Mouse (Mus musculus) small intestine, adult 10 weeks (tissue): ENCODE results near the gene Tagln2. TPM values are rescaled to one million over a fixed set of nuclear protein-coding genes. Genes with fewer than 3 reads are reported as not detected.

Source experiments
- polyA plus RNA-seq: library from polyadenylated mRNA; stranded (reverse); fragments of 350-450 nt; fragmentation: Illumina TruSeq; extraction: RNeasy Lipid Tissue Mini Kit (QIAGEN cat#74804); gene quantifications from one replicate; pipeline ENCODE4 v1.2.3, GENCODE M21; 2014; ENCODE audit warnings: low replicate concordance

Tagln2 gene
- 38.2 TPM for polyA plus RNA-seq

GRCm38 (mm10) chr1:172499765-172500441 lies at the start of gene Tagln2:
TSS of gene Tagln2 (plus strand) at chr1:172500047.

DNA sequence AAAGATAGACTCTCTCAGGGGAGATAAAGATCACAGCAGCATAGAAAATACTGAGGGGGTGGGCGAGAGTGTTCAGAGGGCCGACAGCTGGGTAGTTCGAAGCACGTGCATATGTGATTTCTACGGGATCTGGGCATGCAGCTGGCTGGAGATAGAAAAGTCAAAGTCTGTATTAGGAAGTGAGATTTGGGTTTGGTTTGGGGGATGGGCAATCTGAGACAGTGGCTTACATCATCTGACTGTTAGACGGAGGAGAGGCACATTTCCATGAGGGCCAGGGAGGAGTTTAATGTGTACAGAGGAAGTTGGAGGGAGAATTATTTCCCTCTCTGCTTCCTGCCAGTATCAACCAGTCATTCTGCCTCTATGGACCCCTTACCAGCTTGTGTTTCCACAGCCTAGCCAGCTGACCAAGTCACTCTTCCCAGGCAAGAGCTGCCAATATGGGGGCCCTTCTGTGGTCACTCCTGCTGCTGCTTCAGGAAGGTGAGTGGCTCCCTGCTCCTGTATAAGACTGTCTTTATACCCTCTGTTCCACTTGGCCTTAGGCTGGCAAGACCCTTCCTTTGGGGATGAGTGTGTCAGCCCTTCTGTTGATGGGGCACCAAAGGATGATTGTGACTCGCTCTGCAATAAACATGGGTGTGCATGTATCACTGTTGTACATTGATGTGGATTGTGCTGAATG lies 24.6 kb upstream of the Tagln2 start, which contains the start of gene Slamf9:
Gene Slamf9 (plus strand): TSS at position 305 of the 688 bp plus-strand sequence.

GRCm38 (mm10) chr1:172481540-172482280 lies 18.1 kb upstream of the Tagln2 start, which contains the start of gene Igsf9:
TSS of gene Igsf9 (plus strand) at chr1:172481788.

DNA sequence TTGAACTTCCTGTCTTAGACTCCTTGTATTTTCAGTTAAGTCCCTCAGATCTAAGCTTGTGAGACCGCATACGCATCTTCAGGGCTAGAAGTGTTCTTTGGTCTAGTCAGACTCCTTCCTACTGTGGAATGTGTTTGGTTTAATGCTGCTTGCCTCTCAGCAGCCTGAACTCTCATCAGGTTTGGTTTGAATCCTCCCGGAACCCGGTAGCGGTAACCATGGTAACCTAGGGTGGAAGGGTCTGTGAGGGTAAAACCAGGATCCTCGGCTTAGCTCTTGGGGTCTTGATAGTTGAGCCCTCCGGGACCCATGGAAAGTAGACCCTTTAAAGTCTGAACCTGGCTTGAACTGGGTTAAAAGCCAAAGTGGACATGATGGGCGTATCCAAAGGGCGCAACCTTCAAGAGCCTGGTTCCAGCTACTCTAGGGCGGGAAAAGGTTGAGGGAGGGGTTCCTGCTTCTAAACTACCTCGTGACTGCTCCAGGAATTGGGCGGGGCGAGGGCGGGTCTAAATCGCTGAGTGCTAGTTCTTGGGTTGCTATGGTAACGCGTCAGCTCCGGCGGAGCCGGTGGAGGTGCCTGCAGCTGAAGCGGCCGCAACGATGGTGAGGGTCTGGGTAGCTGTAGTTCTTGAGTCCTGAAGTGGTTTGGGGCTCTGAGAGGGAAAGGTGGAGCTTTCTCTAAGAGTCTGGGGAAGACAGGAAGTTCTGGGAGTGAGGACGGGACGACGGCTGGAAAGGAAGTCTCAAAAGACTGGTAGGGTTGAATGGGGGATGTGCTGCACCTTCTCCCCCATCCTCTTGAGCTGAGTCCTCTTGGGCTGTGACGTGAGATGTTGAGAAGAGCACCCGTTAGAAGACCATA lies 21.0 kb downstream of the Tagln2 start, which contains the start of gene Cfap45:
Gene Cfap45 (plus strand): TSS at position 226 of the 865 bp plus-strand sequence.

DNA sequence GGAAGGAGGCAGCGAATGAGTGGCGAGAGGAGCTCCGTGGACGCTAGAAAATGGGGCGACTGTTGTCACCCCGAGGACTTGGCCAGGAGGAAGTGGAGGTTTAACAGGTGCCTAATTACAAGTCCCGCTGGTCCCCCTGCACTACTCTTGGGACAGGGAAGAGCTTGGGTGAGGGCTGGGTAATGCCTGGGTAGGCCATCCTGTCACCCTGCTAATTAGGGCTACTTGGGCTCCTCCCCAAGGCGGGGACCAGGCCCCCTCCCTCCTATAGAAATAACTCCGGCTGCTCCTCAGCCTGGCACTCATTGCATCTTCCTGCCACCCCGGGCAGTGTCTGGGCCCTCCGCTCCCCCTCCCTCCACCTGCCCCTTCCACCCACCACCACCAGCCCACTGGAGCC lies 55.8 kb downstream of the Tagln2 start, which contains the start of gene Vsig8:
Gene Vsig8 (plus strand): TSS at position 301 of the 400 bp plus-strand sequence.

Other genes with a start within 250 kb of the Tagln2 start
- gene Atp1a4, start 241.6 kb upstream of the Tagln2 start, polyA plus RNA-seq = not detected
- gene Igsf8, start 238.4 kb upstream of the Tagln2 start, polyA plus RNA-seq = 0.30 TPM
- gene Atp1a2, start 202.0 kb upstream of the Tagln2 start, polyA plus RNA-seq = 3.0 TPM
- not detected for gene Kcnj9, start 170.7 kb upstream of the Tagln2 start, polyA plus RNA-seq
- gene Kcnj10, start 158.8 kb upstream of the Tagln2 start, polyA plus RNA-seq = 3.3 TPM
- gene Pigm, start 123.5 kb upstream of the Tagln2 start, polyA plus RNA-seq = 25.7 TPM
- gene Slamf9, start 24.7 kb upstream of the Tagln2 start, polyA plus RNA-seq = 0.67 TPM
- 3.3 TPM for gene Igsf9, start 18.3 kb upstream of the Tagln2 start, polyA plus RNA-seq
- gene Cfap45, start 20.8 kb downstream of the Tagln2 start, polyA plus RNA-seq = not detected
- gene Vsig8, start 55.9 kb downstream of the Tagln2 start, polyA plus RNA-seq = not detected
- 2.0 TPM for gene Slamf8, start 90.5 kb downstream of the Tagln2 start, polyA plus RNA-seq
- gene Fcrl6, start 102.5 kb downstream of the Tagln2 start, polyA plus RNA-seq = not detected
- 2.3 TPM for gene Dusp23, start 132.9 kb downstream of the Tagln2 start, polyA plus RNA-seq
- 4.2 TPM for gene Crp, start 198.0 kb downstream of the Tagln2 start, polyA plus RNA-seq